Mouse (Mus musculus) MEL (cell line): ENCODE measurements at regions not wholly inside any gene's neighbourhood (a gene's known extent, or its start where the extent isn't known, plus 50 kb on each side); places are given as distances from the start of the nearest gene placed in this dataset.
A peak's percentile ranks its signal among the peaks of the same experiment; 100 is the strongest.

Experiments used
- DNase-seq: peaks from one replicate; pipeline ENCODE4 v3.0.0; 2011; ENCODE audit warnings: low read depth, low spot score
- H3K27ac ChIP-seq: 2 replicates; pipeline ENCODE4 v1.5.1; 2012; ENCODE audit warnings: low read depth, mild to moderate bottlenecking, control low read depth, low read length, moderate library complexity; ENCODE audit not compliant: control insufficient read depth
- H3K27me3 ChIP-seq, 2 experiments: fragments of 150-350 bp in 1 of 2; sonication (generic) in 1 of 2; 2 replicates each; pipeline ENCODE4 v1.6.1; 2012; ENCODE audit warnings: low read length in 2 of 2, mild to moderate bottlenecking in 2 of 2, improper control_type of control experiment in 1 of 2, moderate library complexity in 1 of 2; ENCODE audit not compliant: insufficient read depth in 2 of 2, control insufficient read depth in 1 of 2
- H3K36me3 ChIP-seq, 2 experiments: 2 replicates each; pipeline ENCODE4 v1.6.1; 2012 to 2014; ENCODE audit warnings: low read length in 2 of 2, improper control_type of control experiment in 1 of 2, inconsistent platforms in 1 of 2, mild to moderate bottlenecking in 1 of 2; ENCODE audit not compliant: insufficient read depth in 2 of 2, control insufficient read depth in 1 of 2
- H3K4me1 ChIP-seq, 2 experiments: fragments of 150-350 bp in 1 of 2; sonication (generic) in 1 of 2; 2 replicates each; pipeline ENCODE4 v1.6.1; 2012; ENCODE audit warnings: low read length in 2 of 2, improper control_type of control experiment in 1 of 2, mild to moderate bottlenecking in 1 of 2; ENCODE audit not compliant: insufficient read depth in 2 of 2, control insufficient read depth in 1 of 2
- H3K4me3 ChIP-seq, 2 experiments: fragments of 150-350 bp in 1 of 2; sonication (generic) in 1 of 2; 2 replicates each; pipeline ENCODE4 v1.5.1; 2012; ENCODE audit warnings: low read depth in 2 of 2, low read length in 2 of 2, mild to moderate bottlenecking in 2 of 2, moderate library complexity in 2 of 2, control low read depth in 1 of 2, improper control_type of control experiment in 1 of 2; ENCODE audit not compliant: control insufficient read depth in 1 of 2, insufficient read depth in 1 of 2
- H3K79me2 ChIP-seq: 2 replicates; pipeline ENCODE4 v1.6.1; 2012; ENCODE audit warnings: mild to moderate bottlenecking, low read length, moderate library complexity; ENCODE audit not compliant: control insufficient read depth, poor library complexity, insufficient read depth
- H3K9ac ChIP-seq: 2 replicates; pipeline ENCODE4 v1.6.1; 2012; ENCODE audit warnings: low read depth, mild to moderate bottlenecking, control low read depth, low read length, moderate library complexity; ENCODE audit not compliant: control insufficient read depth, poor library complexity, severe bottlenecking
- H3K9me3 ChIP-seq: fragments of 150-350 bp; sonication (generic); replicated peaks from 2 replicates; pipeline ENCODE4 v1.6.1; 2012; ENCODE audit warnings: mild to moderate bottlenecking, low read length, improper control_type of control experiment, moderate library complexity; ENCODE audit not compliant: insufficient read depth
- BHLHE40 ChIP-seq: IDR thresholded peaks from 2 replicates; pipeline ENCODE4 v1.6.1; 2012; ENCODE audit warnings: low read depth, mild to moderate bottlenecking, inconsistent platforms, low read length, improper control_type of control experiment, borderline replicate concordance
- CHD2 ChIP-seq: IDR thresholded peaks from 2 replicates; pipeline ENCODE4 v1.6.1; 2011; ENCODE audit warnings: low read length, improper control_type of control experiment
- CTCF ChIP-seq, 3 experiments: IDR thresholded peaks in 2 of 3; conservative IDR thresholded peaks in 1 of 3; 2 replicates each; pipeline ENCODE4 v1.5.1; 2011 to 2012; ENCODE audit warnings: low read length in 3 of 3, low read depth in 2 of 3, mild to moderate bottlenecking in 2 of 3, improper control_type of control experiment in 1 of 3, inconsistent platforms in 1 of 3, mixed read lengths in 1 of 3, moderate library complexity in 1 of 3; ENCODE audit not compliant: control insufficient read depth in 1 of 3, insufficient read depth in 1 of 3, poor library complexity in 1 of 3, severe bottlenecking in 1 of 3
- ELF1 ChIP-seq: IDR thresholded peaks from 2 replicates; pipeline ENCODE4 v1.6.1; 2014; ENCODE audit warnings: low read depth, mild to moderate bottlenecking, inconsistent platforms, low read length, improper control_type of control experiment, moderate library complexity
- EP300 ChIP-seq, 2 experiments: IDR thresholded peaks; 2 replicates each; pipeline ENCODE4 v1.6.1; 2011; ENCODE audit warnings: improper control_type of control experiment in 2 of 2, low read length in 2 of 2, low read depth in 1 of 2, mild to moderate bottlenecking in 1 of 2
- GATA1 ChIP-seq: IDR thresholded peaks from 2 replicates; pipeline ENCODE4 v1.6.1; 2011; ENCODE audit warnings: low read depth, low read length, improper control_type of control experiment
- MAZ ChIP-seq: IDR thresholded peaks from 2 replicates; pipeline ENCODE4 v1.6.1; 2012; ENCODE audit warnings: low read depth, mild to moderate bottlenecking, inconsistent platforms, low read length, improper control_type of control experiment
- MXI1 ChIP-seq: IDR thresholded peaks from 2 replicates; pipeline ENCODE4 v1.6.1; 2011; ENCODE audit warnings: mild to moderate bottlenecking, low read depth, low read length, improper control_type of control experiment
- MYB ChIP-seq: IDR thresholded peaks from 2 replicates; pipeline ENCODE4 v1.6.1; 2011; ENCODE audit warnings: mild to moderate bottlenecking, low read depth, low read length, improper control_type of control experiment
- MYC ChIP-seq: IDR thresholded peaks from 2 replicates; pipeline ENCODE4 v1.6.1; 2011; ENCODE audit warnings: low read depth, mild to moderate bottlenecking, low read length, improper control_type of control experiment, moderate library complexity
- RAD21 ChIP-seq: IDR thresholded peaks from 2 replicates; pipeline ENCODE4 v1.6.1; 2011; ENCODE audit warnings: mild to moderate bottlenecking, low read depth, low read length, improper control_type of control experiment
- SIN3A ChIP-seq: IDR thresholded peaks from 2 replicates; pipeline ENCODE4 v1.6.1; 2012; ENCODE audit warnings: low read length, improper control_type of control experiment, inconsistent platforms
- SMC3 ChIP-seq: IDR thresholded peaks from 2 replicates; pipeline ENCODE4 v1.6.1; 2011; ENCODE audit warnings: low read depth, low read length, improper control_type of control experiment
- TAL1 ChIP-seq: IDR thresholded peaks from 2 replicates; pipeline ENCODE4 v1.6.1; 2012; ENCODE audit warnings: mild to moderate bottlenecking, inconsistent platforms, low read length, moderate library complexity, mixed read lengths
- TBP ChIP-seq: IDR thresholded peaks from 2 replicates; pipeline ENCODE4 v1.8.0; 2011; ENCODE audit warnings: low read depth, low read length, improper control_type of control experiment
- UBTF ChIP-seq: IDR thresholded peaks from 2 replicates; pipeline ENCODE4 v1.6.1; 2012; ENCODE audit warnings: low read depth, mild to moderate bottlenecking, inconsistent platforms, low read length, improper control_type of control experiment, moderate library complexity, borderline replicate concordance; ENCODE audit not compliant: insufficient read depth
- USF1 ChIP-seq: IDR thresholded peaks from 2 replicates; pipeline ENCODE4 v1.6.1; 2014; ENCODE audit warnings: low read depth, mild to moderate bottlenecking, inconsistent platforms, low read length, improper control_type of control experiment, moderate library complexity
- USF2 ChIP-seq, 2 experiments: IDR thresholded peaks; 2 replicates each; pipeline ENCODE4 v1.6.1; 2011 to 2012; ENCODE audit warnings: improper control_type of control experiment in 2 of 2, low read length in 2 of 2, borderline replicate concordance in 1 of 2, inconsistent platforms in 1 of 2, low read depth in 1 of 2, mild to moderate bottlenecking in 1 of 2; ENCODE audit not compliant: insufficient read depth in 1 of 2
- ZC3H11A ChIP-seq: IDR thresholded peaks from 2 replicates; pipeline ENCODE4 v1.6.1; 2012; ENCODE audit warnings: low read depth, mild to moderate bottlenecking, inconsistent platforms, low read length, improper control_type of control experiment
- ZKSCAN1 ChIP-seq: IDR thresholded peaks from 2 replicates; pipeline ENCODE4 v1.6.1; 2012; ENCODE audit warnings: low read depth, mild to moderate bottlenecking, inconsistent platforms, low read length, improper control_type of control experiment, moderate library complexity
- ZMIZ1 ChIP-seq: IDR thresholded peaks from 2 replicates; pipeline ENCODE4 v1.6.1; 2012; ENCODE audit warnings: low read depth, mild to moderate bottlenecking, inconsistent platforms, low read length, improper control_type of control experiment, moderate library complexity
- ZNF384 ChIP-seq: IDR thresholded peaks from 2 replicates; pipeline ENCODE4 v1.6.1; 2012; ENCODE audit warnings: low read depth, mild to moderate bottlenecking, inconsistent platforms, low read length, improper control_type of control experiment

GRCm38 (mm10) chr9:80961818-80962217, 496.5 kb upstream of the Impg1 start:
- no peak overlapping the region for H3K4me3 ChIP-seq
- no peaks in the 10 kb centered on the region for H3K36me3 ChIP-seq
- TF ChIP-seq GATA1, result no peak
- no peak for TF ChIP-seq MYB
- TF ChIP-seq BHLHE40, result no peak
- no peak for TF ChIP-seq TAL1
- no peak for TF ChIP-seq MAZ
- no peak for TF ChIP-seq ZKSCAN1
- TF ChIP-seq USF1, result no peak
- TF ChIP-seq MXI1, result no peak
- no peak for TF ChIP-seq USF2 (IDR thresholded peaks at IDR 0.05; ENCODE audit: borderline replicate concordance in 1 of 2, insufficient read depth in 1 of 2, low read depth in 1 of 2, low read length in 2 of 2)
- TF ChIP-seq ZNF384, result no peak
- no peak for TF ChIP-seq EP300 (IDR thresholded peaks at IDR 0.05; ENCODE audit: low read depth in 1 of 2, low read length in 2 of 2)
- H3K4me1 ChIP-seq, result no peaks in the 10 kb centered on the region
- no peak for DNase-seq
- H3K9me3 ChIP-seq, result no peaks in the 10 kb centered on the region
- no peak overlapping the region for H3K9ac ChIP-seq
- no peaks in the 10 kb centered on the region for H3K79me2 ChIP-seq
- no peak overlapping the region for H3K27ac ChIP-seq
- H3K27me3 ChIP-seq, result no peaks in the 10 kb centered on the region

DNA sequence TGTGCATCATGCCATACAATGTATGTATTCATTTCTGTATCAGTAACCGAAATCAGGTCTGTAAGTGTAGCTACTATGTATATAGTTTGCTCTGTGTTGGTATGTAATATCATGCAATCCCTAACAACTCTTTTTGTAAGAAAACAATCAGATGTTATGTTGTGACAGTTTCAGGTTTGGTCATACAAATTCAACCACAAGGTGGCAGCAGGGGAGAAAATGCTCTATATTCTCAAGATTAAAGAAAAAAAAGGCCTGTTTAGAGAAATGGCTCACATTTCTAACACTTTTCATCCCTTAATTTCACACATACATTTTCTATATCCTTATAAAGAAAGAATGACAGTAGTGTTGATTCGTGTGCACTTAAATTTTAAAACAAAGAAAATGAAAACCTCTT, 477.7 kb upstream of the Impg1 start:
- Histone ChIP-seq H3K4me1 (no peaks in the 10 kb centered on the region), H3K27me3 (no peaks in the 10 kb centered on the region), H3K36me3 (no peaks in the 10 kb centered on the region), H3K27ac (no peak overlapping the region), H3K4me3 (no peak overlapping the region), H3K9me3 (no peaks in the 10 kb centered on the region), H3K79me2 (no peaks in the 10 kb centered on the region), H3K9ac (no peak overlapping the region)
- TF ChIP-seq ZNF384 (peak; percentile 83), SMC3 (peak; percentile 91), TBP (no peak), CTCF (IDR thresholded peaks at IDR 0.05 in 2 of 3, conservative IDR thresholded peaks at IDR 0.05 in 1 of 3; ENCODE audit: control insufficient read depth in 1 of 3, insufficient read depth in 1 of 3, low read depth in 2 of 3, low read length in 3 of 3, poor library complexity in 1 of 3, severe bottlenecking in 1 of 3) (peak in 1 of 3 experiments; percentile 66; a peak in 2 of 6 replicates), RAD21 (peak; percentile 62), UBTF (no peak), ZC3H11A (peak; percentile 60)
- DNase-seq, result peak; percentile 49

DNA sequence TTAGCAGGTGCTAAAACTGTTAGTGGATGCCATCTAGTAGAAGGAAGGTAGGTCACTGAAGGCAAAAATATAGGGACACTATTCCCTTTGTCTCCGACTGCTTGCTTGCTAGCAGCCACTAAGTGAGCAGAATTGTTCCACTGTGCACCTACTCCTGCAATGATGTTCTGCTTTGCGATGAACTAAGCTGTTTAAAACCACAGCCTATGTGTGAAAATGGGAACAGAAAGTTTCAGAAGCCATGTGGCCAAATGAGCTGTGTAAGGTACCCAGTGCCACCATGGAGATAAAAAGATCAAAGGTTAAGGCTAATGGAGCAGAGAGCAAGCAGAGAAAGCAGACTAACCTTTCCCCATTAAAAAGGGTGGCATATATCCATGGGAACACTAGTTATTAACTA, 476.1 kb upstream of the Impg1 start:
- DNase-seq, result no peak
- no peak overlapping the region for H3K9ac ChIP-seq
- H3K9me3 ChIP-seq, result no peaks in the 10 kb centered on the region
- H3K36me3 ChIP-seq, result no peaks in the 10 kb centered on the region
- H3K4me3 ChIP-seq, result no peak overlapping the region
- no peaks in the 10 kb centered on the region for H3K79me2 ChIP-seq
- no peaks in the 10 kb centered on the region for H3K4me1 ChIP-seq
- no peak overlapping the region for H3K27ac ChIP-seq
- TF ChIP-seq GATA1 (no peak), CHD2 (no peak), USF2 (IDR thresholded peaks at IDR 0.05; ENCODE audit: borderline replicate concordance in 1 of 2, insufficient read depth in 1 of 2, low read depth in 1 of 2, low read length in 2 of 2) (no peak), SIN3A (no peak), UBTF (no peak), EP300 (IDR thresholded peaks at IDR 0.05; ENCODE audit: low read depth in 1 of 2, low read length in 2 of 2) (no peak), ELF1 (no peak), ZMIZ1 (no peak), MYC (no peak), MYB (no peak)
- no peaks in the 10 kb centered on the region for H3K27me3 ChIP-seq
